12 mouse cellular contexts compared by ENCODE assay signal in genomic region chr7:143119826-143120225, GRCm38 (mm10). TPM values are rescaled to one million over a fixed set of nuclear protein-coding genes. Genes with fewer than 3 reads are reported as not detected.
DNase-seq lines count a peak whose midpoint lies in the region; ATAC-seq and TF ChIP-seq lines count a peak whose summit lies in the region.
"Had no signal": no experiment of that assay in that cellular context is flagged by ENCODE, and none has a peak within 500 bp of the region (broad histone marks: within the 10 kb centered on the region; RNA-seq: fewer than 3 reads in every experiment).

No protein-coding gene starts in this region.

- H3K27me3 ChIP-seq in kidney, embryonic 16.5 days (ENCODE audit: insufficient read depth, low read length): no peaks in the 10 kb centered on the region
- H3K27me3 ChIP-seq in embryonic facial prominence, embryonic 12.5 days: no peaks in the 10 kb centered on the region
- H3K27me3 ChIP-seq: forebrain, embryonic 15.5 days; midbrain, embryonic 13.5 days; neural tube, embryonic 13.5 days had no signal

- H3K4me2 ChIP-seq in kidney, embryonic 16.5 days (replicated peaks; ENCODE audit: low read depth, low read length): no peak overlapping the region
- H3K4me2 ChIP-seq in embryonic facial prominence, embryonic 12.5 days (replicated peaks): no peak overlapping the region
- H3K4me2 ChIP-seq: forebrain, embryonic 15.5 days; midbrain, embryonic 13.5 days; neural tube, embryonic 13.5 days had no signal

- H3K36me3 ChIP-seq in kidney, embryonic 16.5 days (ENCODE audit: insufficient read depth, low read length): no peaks in the 10 kb centered on the region
- H3K36me3 ChIP-seq in ES-E14 (ENCODE audit: control insufficient read depth, insufficient read depth, low read length, poor library complexity, severe bottlenecking): no peaks in the 10 kb centered on the region
- no peaks in the 10 kb centered on the region for H3K36me3 ChIP-seq in embryonic facial prominence, embryonic 12.5 days
- H3K36me3 ChIP-seq: forebrain, embryonic 15.5 days; midbrain, embryonic 13.5 days; neural tube, embryonic 13.5 days had no signal

- H3K9me3 ChIP-seq in kidney, embryonic 16.5 days (ENCODE audit: low read length): no peaks in the 10 kb centered on the region
- H3K9me3 ChIP-seq in ES-E14 (ENCODE audit: control insufficient read depth, insufficient read depth, low read depth, low read length): no peaks in the 10 kb centered on the region
- no peaks in the 10 kb centered on the region for H3K9me3 ChIP-seq in embryonic facial prominence, embryonic 12.5 days
- H3K9me3 ChIP-seq: forebrain, embryonic 15.5 days had no signal

- peaks cover 51% of the 10 kb centered on the region for H3K4me1 ChIP-seq in kidney, embryonic 16.5 days (ENCODE audit: insufficient read depth, low read length)
- H3K4me1 ChIP-seq in ES-E14 (ENCODE audit: control insufficient read depth in 2 of 2, insufficient read depth in 2 of 2, low read length in 2 of 2, poor library complexity in 1 of 2): peaks cover 32 to 58% of the 10 kb centered on the region in 2 experiments
- H3K4me1 ChIP-seq in embryonic facial prominence, embryonic 12.5 days: peaks cover 17% of the 10 kb centered on the region
- H3K4me1 ChIP-seq: forebrain, embryonic 15.5 days had no signal

- H3K27ac ChIP-seq in kidney, embryonic 16.5 days (ENCODE audit: low read length): peak overlapping the region; percentile 89
- peak overlapping the region; percentile 89 for H3K27ac ChIP-seq in ES-E14 (ENCODE audit: insufficient read depth, low read depth, low read length, poor library complexity, severe bottlenecking)
- H3K27ac ChIP-seq in embryonic facial prominence, embryonic 12.5 days: 0 out of 2 replicates have a peak overlapping the region, but pooled peaks have one; percentile 51
- H3K27ac ChIP-seq: forebrain, embryonic 15.5 days; midbrain, embryonic 13.5 days; neural tube, embryonic 13.5 days had no signal

- 68% methylated on average over 3 of the region's 3 CpGs for WGBS in kidney, embryonic 16.5 days
- WGBS in embryonic facial prominence, embryonic 12.5 days: 76% methylated on average over 3 of the region's 3 CpGs

- H3K9ac ChIP-seq in kidney, embryonic 16.5 days (replicated peaks; ENCODE audit: low read length): 0 out of 2 replicates have a peak overlapping the region, but pooled peaks have one; percentile 0
- H3K9ac ChIP-seq in ES-E14 (ENCODE audit: insufficient read depth, low read depth, low read length, poor library complexity, severe bottlenecking): peak overlapping the region; percentile 56; the same call in 1 of the 2 replicates
- H3K9ac ChIP-seq in embryonic facial prominence, embryonic 12.5 days: no peak overlapping the region
- H3K9ac ChIP-seq: forebrain, embryonic 15.5 days; midbrain, embryonic 13.5 days; neural tube, embryonic 13.5 days had no signal

- ATAC-seq in kidney, embryonic 16.5 days (ENCODE audit: low FRiP score, low TSS enrichment): no peak
- no peak for ATAC-seq in embryonic facial prominence, embryonic 12.5 days (ENCODE audit: insufficient number of reproducible peaks, insufficient read depth, low FRiP score, low TSS enrichment)
- peak; percentile 13 for ATAC-seq in megakaryocyte, adult 5-6 weeks (ENCODE audit: poor library complexity, severe bottlenecking)
- ATAC-seq: forebrain, embryonic 15.5 days; midbrain, embryonic 13.5 days had no signal

- in situ Hi-C loops in ES-E14 (cut with MboI; ENCODE audit: low sequenced_read_pairs in 2 of 2, unreplicated experiment in 2 of 2): no loop called here

- no peak overlapping the region for H3K4me3 ChIP-seq in kidney, embryonic 16.5 days (ENCODE audit: low read length)
- H3K4me3 ChIP-seq in ES-E14 (ENCODE audit: insufficient read depth in 1 of 2, low read depth in 1 of 2, low read length in 2 of 2, poor library complexity in 1 of 2, severe bottlenecking in 1 of 2): no peak overlapping the region
- H3K4me3 ChIP-seq in embryonic facial prominence, embryonic 12.5 days: no peak overlapping the region
- H3K4me3 ChIP-seq: forebrain, embryonic 15.5 days; midbrain, embryonic 13.5 days; neural tube, embryonic 13.5 days had no signal

- no peak for DNase-seq in kidney, postnatal 10 days
- DNase-seq in ES-E14 (ENCODE audit: low read depth, low spot score): no peak
- DNase-seq in adrenal gland, postnatal 25 days: no peak
- DNase-seq in adrenal gland, postnatal 14 days: no peak
- DNase-seq: gastrocnemius, postnatal 36 days; thymus, postnatal 25 days had no signal

TF ChIP-seq in ES-E14, 5 proteins besides CTCF, POLR2A, EP300 and RAD21:
- no peak for TF ChIP-seq ZNF384 (IDR thresholded peaks at IDR 0.05; ENCODE audit: low read depth, low read length)
- no peak for TF ChIP-seq ZC3H11A (IDR thresholded peaks at IDR 0.05; ENCODE audit: borderline replicate concordance, low read depth, low read length)
- TF ChIP-seq CHD2 (IDR thresholded peaks at IDR 0.05; ENCODE audit: low read depth, low read length): no peak
- TF ChIP-seq MAFK (IDR thresholded peaks at IDR 0.05; ENCODE audit: insufficient read depth, low read depth, low read length): no peak
- TF ChIP-seq HCFC1 (IDR thresholded peaks at IDR 0.05; ENCODE audit: borderline replicate concordance, insufficient read depth, low read length): no peak

RNA-seq across cellular contexts. Expression of gene Kcnq1, which starts 13.7 kb away (rescaled TPM):
- 9.2 and 9.8 TPM in 2 replicates for polyA plus RNA-seq in kidney, embryonic 16.5 days (2015; fragmentation: Nextera tagmentation; extraction: Ambion mirVana)
- 0.22 and 0.42 TPM in 2 replicates for total RNA-seq in ES-E14 (2012; rRNA removed)
- polyA plus RNA-seq in embryonic facial prominence, embryonic 12.5 days (2016; fragmentation: Nextera tagmentation; extraction: Ambion mirVana): 0.73 and 2.0 TPM in 2 replicates
- not detected in 2 replicates for total RNA-seq in megakaryocyte, adult 5-6 weeks (2015)
- total RNA-seq in megakaryocyte, adult 5-6 weeks (2017): not detected in 2 replicates
- total RNA-seq in adrenal gland, postnatal 25 days (2021): 3.5 and 3.6 TPM in 2 replicates
- total RNA-seq in adrenal gland, postnatal 14 days (2021): 4.4 and 6.1 TPM in 2 replicates

RNA-seq across cellular contexts. Expression of gene Trpm5, which starts 25.4 kb away (rescaled TPM):
- 6.0 and 6.9 TPM in 2 replicates for polyA plus RNA-seq in kidney, embryonic 16.5 days (2015; fragmentation: Nextera tagmentation; extraction: Ambion mirVana)
- total RNA-seq in ES-E14 (2012; rRNA removed): 1.0 TPM in 2 replicates
- 5.2 and 6.2 TPM in 2 replicates for polyA plus RNA-seq in embryonic facial prominence, embryonic 12.5 days (2016; fragmentation: Nextera tagmentation; extraction: Ambion mirVana)
- not detected in 2 replicates for total RNA-seq in megakaryocyte, adult 5-6 weeks (2015)
- not detected in 2 replicates for total RNA-seq in megakaryocyte, adult 5-6 weeks (2017)
- 0.24 TPM in 1 of 2 replicates, not detected in the other for total RNA-seq in adrenal gland, postnatal 25 days (2021)
- total RNA-seq in adrenal gland, postnatal 14 days (2021): 0.59 and 0.68 TPM in 2 replicates
- total RNA-seq: gastrocnemius, postnatal 36 days had no signal

RNA-seq across cellular contexts. Expression of gene Tssc4, which starts 50.8 kb away (rescaled TPM):
- polyA plus RNA-seq in kidney, embryonic 16.5 days (2015; fragmentation: Nextera tagmentation; extraction: Ambion mirVana): 104 and 120 TPM in 2 replicates
- 51.0 and 64.3 TPM in 2 replicates for total RNA-seq in ES-E14 (2012; rRNA removed)
- 106 and 107 TPM in 2 replicates for polyA plus RNA-seq in embryonic facial prominence, embryonic 12.5 days (2016; fragmentation: Nextera tagmentation; extraction: Ambion mirVana)
- total RNA-seq in megakaryocyte, adult 5-6 weeks (2015): 14.0 and 19.2 TPM in 2 replicates
- total RNA-seq in megakaryocyte, adult 5-6 weeks (2017): 17.7 and 20.5 TPM in 2 replicates
- 32.2 and 32.7 TPM in 2 replicates for total RNA-seq in adrenal gland, postnatal 25 days (2021)
- 32.2 and 33.3 TPM in 2 replicates for total RNA-seq in adrenal gland, postnatal 14 days (2021)
